Mouse (Mus musculus) CH12.LX (cell line): Measurements from ENCODE around the gene Gpnmb. TPM values are rescaled to one million over a fixed set of nuclear protein-coding genes. Genes with fewer than 3 reads are reported as not detected.

Source experiments
- DNase-seq: peaks from one replicate; pipeline ENCODE4 v3.0.0-alpha.2; 2013; ENCODE audit errors: extremely low read depth
- H3K27ac ChIP-seq: 2 replicates; pipeline ENCODE4 v1.5.1; 2012; ENCODE audit warnings: low read depth, mild to moderate bottlenecking, control low read depth, moderate library complexity; ENCODE audit not compliant: insufficient read depth
- H3K27me3 ChIP-seq: replicated peaks from 2 replicates; pipeline ENCODE3; 2012; ENCODE audit warnings: inconsistent platforms
- H3K36me3 ChIP-seq, 2 experiments: replicated peaks in 1 of 2; 2 replicates each; pipeline versions ENCODE3 to v1.6.1; 2012; ENCODE audit warnings: inconsistent platforms in 1 of 2, low read length in 1 of 2, mild to moderate bottlenecking in 1 of 2, mixed read lengths in 1 of 2, moderate library complexity in 1 of 2; ENCODE audit not compliant: control insufficient read depth in 1 of 2, insufficient read depth in 1 of 2
- H3K4me1 ChIP-seq, 2 experiments: 2 replicates each; pipeline ENCODE4 v1.6.1; 2012; ENCODE audit warnings: inconsistent platforms in 1 of 2, moderate library complexity in 1 of 2; ENCODE audit not compliant: insufficient read depth in 2 of 2, control insufficient read depth in 1 of 2
- H3K4me2 ChIP-seq: 2 replicates; pipeline ENCODE4 v1.6.1; 2012; ENCODE audit warnings: low read depth, mild to moderate bottlenecking, control low read depth; ENCODE audit not compliant: poor library complexity, insufficient read depth, severe bottlenecking
- H3K4me3 ChIP-seq, 3 experiments: fragments of 150-350 bp in 1 of 3; sonication (generic) in 1 of 3; replicated peaks in 1 of 3; 2 replicates each; pipeline versions ENCODE3 to v1.5.1; 2011 to 2012; ENCODE audit warnings: low read depth in 2 of 3, low read length in 2 of 3, mild to moderate bottlenecking in 2 of 3, moderate library complexity in 2 of 3, control low read depth in 1 of 3, improper control_type of control experiment in 1 of 3, inconsistent platforms in 1 of 3, mixed read lengths in 1 of 3; ENCODE audit not compliant: poor library complexity in 1 of 3
- H3K79me2 ChIP-seq: replicated peaks from 2 replicates; pipeline ENCODE4 v1.6.1; 2012; ENCODE audit warnings: mild to moderate bottlenecking, moderate library complexity; ENCODE audit not compliant: control insufficient read depth, poor library complexity, insufficient read depth, severe bottlenecking; ENCODE audit errors: extremely low read depth
- H3K9ac ChIP-seq: 2 replicates; pipeline ENCODE4 v1.6.1; 2012; ENCODE audit warnings: low read depth, mild to moderate bottlenecking, control low read depth, moderate library complexity; ENCODE audit not compliant: insufficient read depth
- H3K9me3 ChIP-seq: replicated peaks from 2 replicates; pipeline ENCODE3; 2012; ENCODE audit warnings: low read length, inconsistent platforms, mixed read lengths
- CHD1 ChIP-seq: IDR thresholded peaks from 2 replicates; pipeline ENCODE4 v1.6.1; 2012; ENCODE audit warnings: low read depth, low read length, improper control_type of control experiment, inconsistent platforms
- CHD2 ChIP-seq: IDR thresholded peaks from 2 replicates; pipeline ENCODE4 v1.6.1; 2011; ENCODE audit warnings: low read length, improper control_type of control experiment
- E2F4 ChIP-seq: IDR thresholded peaks from 2 replicates; pipeline ENCODE4 v1.6.1; 2011; ENCODE audit warnings: low read depth, low read length, improper control_type of control experiment; ENCODE audit not compliant: insufficient replicate concordance
- ELF1 ChIP-seq: IDR thresholded peaks from 2 replicates; pipeline ENCODE4 v1.6.1; 2014; ENCODE audit warnings: low read depth, mild to moderate bottlenecking, inconsistent platforms, low read length, improper control_type of control experiment
- EP300 ChIP-seq: IDR thresholded peaks from 2 replicates; pipeline ENCODE4 v1.6.1; 2011; ENCODE audit warnings: low read length, improper control_type of control experiment
- HCFC1 ChIP-seq: IDR thresholded peaks from 2 replicates; pipeline ENCODE4 v1.6.1; 2012; ENCODE audit warnings: low read depth, mild to moderate bottlenecking, inconsistent platforms, low read length, improper control_type of control experiment
- IRF4 ChIP-seq: IDR thresholded peaks from 2 replicates; pipeline ENCODE4 v1.6.1; 2014; ENCODE audit warnings: low read depth, mild to moderate bottlenecking, inconsistent platforms, low read length, improper control_type of control experiment
- JUND ChIP-seq: conservative IDR thresholded peaks from 2 replicates; pipeline ENCODE4 v1.6.1; 2011; ENCODE audit warnings: low read depth, low read length, improper control_type of control experiment
- MAX ChIP-seq: IDR thresholded peaks from 2 replicates; pipeline ENCODE4 v1.6.1; 2011; ENCODE audit warnings: low read length, improper control_type of control experiment
- MAZ ChIP-seq: IDR thresholded peaks from 2 replicates; pipeline ENCODE4 v1.6.1; 2012; ENCODE audit warnings: low read depth, mild to moderate bottlenecking, inconsistent platforms, low read length, improper control_type of control experiment, moderate library complexity
- MYC ChIP-seq: IDR thresholded peaks from 2 replicates; pipeline ENCODE4 v1.6.1; 2011; ENCODE audit warnings: low read depth, mild to moderate bottlenecking, improper control_type of control experiment, low read length
- RAD21 ChIP-seq: IDR thresholded peaks from 2 replicates; pipeline ENCODE4 v1.6.1; 2011; ENCODE audit warnings: low read depth, mild to moderate bottlenecking, low read length, improper control_type of control experiment, moderate library complexity
- RCOR1 ChIP-seq: conservative IDR thresholded peaks from 2 replicates; pipeline ENCODE4 v1.6.1; 2012; ENCODE audit warnings: low read depth, mild to moderate bottlenecking, inconsistent platforms, low read length, improper control_type of control experiment
- SIN3A ChIP-seq: IDR thresholded peaks from 2 replicates; pipeline ENCODE4 v1.6.1; 2012; ENCODE audit warnings: low read length, improper control_type of control experiment, inconsistent platforms
- TBP ChIP-seq: conservative IDR thresholded peaks from 2 replicates; pipeline ENCODE4 v1.6.1; 2011; ENCODE audit warnings: low read depth, low read length, improper control_type of control experiment
- USF1 ChIP-seq: IDR thresholded peaks from 2 replicates; pipeline ENCODE4 v1.6.1; 2014; ENCODE audit warnings: low read depth, mild to moderate bottlenecking, inconsistent platforms, low read length, improper control_type of control experiment
- USF2 ChIP-seq: conservative IDR thresholded peaks from 2 replicates; pipeline ENCODE4 v1.6.1; 2011; ENCODE audit warnings: low read depth, low read length, improper control_type of control experiment
- ZKSCAN1 ChIP-seq: IDR thresholded peaks from 2 replicates; pipeline ENCODE4 v1.6.1; 2012; ENCODE audit warnings: low read depth, inconsistent platforms, low read length, improper control_type of control experiment, borderline replicate concordance
- dilution Hi-C: fragments of 300-500 bp; cut with MboI; formaldehyde crosslinking; loops from 2 replicates; pipeline ENCODE4 v1.14.3; 2020; ENCODE audit warnings: low sequenced_read_pairs; ENCODE audit not compliant: extremely low pct_unique_long_range_greater_than_20kb, extremely low pct_ligation_motif_present
- in situ Hi-C: fragments of 300-500 bp; cut with MboI; formaldehyde crosslinking; loops from 3 replicates; pipeline ENCODE4 v1.14.3; 2019; ENCODE audit warnings: low sequenced_read_pairs, low pct_ligation_motif_present, low pct_unique_long_range_greater_than_20kb, mixed read lengths
- polyA plus RNA-seq: library from polyadenylated mRNA; unstranded; fragments of >175 nt; gene quantifications from 2 replicates; pipeline ENCODE4 v1.2.1, GENCODE M21; 2012; ENCODE audit warnings: low read depth; ENCODE audit not compliant: insufficient read length
- total RNA-seq, 2 experiments: library from RNA; depleted of rRNA; stranded (reverse); fragments of 300-350 nt in 1 of 2; fragments of >200 nt in 1 of 2; gene quantifications; 2 replicates each; pipeline ENCODE4 v1.2.3; 2012 to 2014

Gene Gpnmb
- total and polyA plus RNA-seq, 3 experiments, result 0.24 TPM; not detected in 2

DNA sequence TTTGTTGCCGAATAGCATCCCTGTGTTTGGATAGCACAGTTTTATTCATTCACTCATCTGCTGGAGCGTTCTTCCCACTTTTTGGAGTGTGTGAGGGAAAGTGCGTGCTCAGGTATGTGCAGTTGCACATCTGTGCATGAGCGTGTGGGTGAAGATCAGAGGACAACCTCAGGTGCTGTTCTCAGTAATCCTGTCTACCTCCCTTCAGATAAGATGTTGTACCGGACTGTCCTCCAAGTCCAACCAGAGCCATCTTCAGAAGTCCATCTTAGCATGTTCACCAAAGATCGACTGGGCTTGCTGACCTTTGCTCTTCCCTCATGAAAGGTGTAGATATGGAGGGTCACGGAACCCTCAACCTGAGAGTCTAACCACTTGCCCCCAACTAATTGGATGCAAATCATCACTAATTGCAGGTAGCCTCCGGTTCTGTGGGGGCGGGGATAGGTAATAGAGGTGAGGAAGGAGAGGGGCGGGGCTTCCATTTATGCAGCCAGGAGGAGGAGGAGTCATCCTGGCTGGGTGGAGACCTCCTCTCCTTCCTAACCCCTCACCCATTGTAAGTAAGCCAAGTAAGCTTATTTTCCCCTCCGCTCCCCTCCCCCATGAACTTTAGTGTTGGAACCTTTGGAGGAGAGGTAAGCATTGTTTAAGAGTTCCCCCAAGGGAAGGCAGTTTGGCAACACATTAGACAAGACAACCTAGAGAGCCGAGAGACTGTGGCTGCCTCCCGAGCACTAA, 27.8 kb upstream of the Gpnmb start:
- Histone ChIP-seq H3K4me1 (peaks cover 0 to 4% of the 10 kb centered on the region in 2 experiments; a peak in 1 of 4 replicates), H3K4me2 (0 out of 2 replicates have a peak overlapping the region, but pooled peaks have one; percentile 16), H3K36me3 (no peaks in the 10 kb centered on the region), H3K9ac (no peak overlapping the region), H3K27me3 (peaks cover 2% of the 10 kb centered on the region), H3K27ac (no peak overlapping the region), H3K79me2 (no peaks in the 10 kb centered on the region)
- DNase-seq, result no peak
- dilution Hi-C loops, result no loop called here
- in situ Hi-C loops, result loop anchor here (10.0 kb wide), 1 partner anchor 386 kb away; the partner anchor contains the start of gene Stk31
- TF ChIP-seq USF1, result no peak
- TF ChIP-seq ZKSCAN1, result no peak
- no peak for TF ChIP-seq MAZ
- TF ChIP-seq SIN3A, result no peak
- TF ChIP-seq MYC, result no peak
- TF ChIP-seq IRF4, result no peak
- TF ChIP-seq HCFC1, result no peak
- TF ChIP-seq, all 38 proteins: peak for 0
- Histone ChIP-seq H3K4me3 (no peak overlapping the region), H3K9me3 (peaks cover 3% of the 10 kb centered on the region)

- H3K9ac ChIP-seq, result no peak overlapping the region
- H3K9me3 ChIP-seq, result peaks cover 3% of the 10 kb centered on the region
- no peaks in the 10 kb centered on the region for H3K79me2 ChIP-seq
- DNase-seq, result no peak
- TF ChIP-seq EP300 (no peak), SIN3A (no peak), MAZ (no peak), RAD21 (no peak), MAX (no peak), CHD2 (no peak), ELF1 (no peak), E2F4 (no peak), USF2 (no peak), JUND (no peak), TBP (no peak), MYC (no peak), RCOR1 (no peak), CHD1 (no peak)
- H3K4me1 ChIP-seq, result peaks cover 0 to 4% of the 10 kb centered on the region in 2 experiments; a peak in 1 of 4 replicates
- no peaks in the 10 kb centered on the region for H3K36me3 ChIP-seq
- H3K4me2 ChIP-seq, result no peak overlapping the region
- no peak overlapping the region for H3K27ac ChIP-seq
- H3K4me3 ChIP-seq, result no peak overlapping the region
- peaks cover 2% of the 10 kb centered on the region for H3K27me3 ChIP-seq
- in situ Hi-C loops, result loop anchor here (10.0 kb wide), 1 partner anchor 386 kb away; the partner anchor contains the start of gene Stk31
- dilution Hi-C loops, result no loop called here
Observed at GRCm38 (mm10) chr6:49009161-49009555, 27.2 kb upstream of the Gpnmb start.
